Mouse (Mus musculus) splenic B cell, adult 2 months (primary cell): ENCODE measurements around the gene Agfg1.

Experiments used
- DNase-seq: peaks from one replicate; pipeline ENCODE4 v3.0.0-alpha.2; 2011; ENCODE audit warnings: low read depth, low spot score
- H3K27me3 ChIP-seq: 2 replicates; pipeline ENCODE4 v1.6.1; 2012; ENCODE audit warnings: mild to moderate bottlenecking, low read length, moderate library complexity, mixed read lengths; ENCODE audit not compliant: control insufficient read depth, poor library complexity, insufficient read depth, severe bottlenecking
- H3K36me3 ChIP-seq: 2 replicates; pipeline ENCODE4 v1.6.1; 2012; ENCODE audit warnings: mild to moderate bottlenecking, low read length, moderate library complexity, mixed read lengths; ENCODE audit not compliant: control insufficient read depth, poor library complexity, insufficient read depth, severe bottlenecking

The Agfg1 gene

GRCm38 (mm10) chr1:82839296-82839613, at the start of gene Agfg1:
TSS of gene Agfg1 (plus strand) at chr1:82839483.
- no peaks in the 10 kb centered on the region for H3K27me3 ChIP-seq
- peak; percentile 93 for DNase-seq
- no peaks in the 10 kb centered on the region for H3K36me3 ChIP-seq

- no peaks in the 10 kb centered on the region for H3K27me3 ChIP-seq
- DNase-seq: no peak
- H3K36me3 ChIP-seq: no peaks in the 10 kb centered on the region
Observed at GRCm38 (mm10) chr1:82791105-82791504, 48.2 kb upstream of the Agfg1 start.

- H3K36me3 ChIP-seq: no peaks in the 10 kb centered on the region
- DNase-seq: no peak
- H3K27me3 ChIP-seq: no peaks in the 10 kb centered on the region
Observed at GRCm38 (mm10) chr1:82792238-82792637, 47.0 kb upstream of the Agfg1 start.

GRCm38 (mm10) chr1:82793110-82793509, 46.2 kb upstream of the Agfg1 start:
- Histone ChIP-seq H3K27me3 (no peaks in the 10 kb centered on the region), H3K36me3 (no peaks in the 10 kb centered on the region)
- DNase-seq: no peak

- no peaks in the 10 kb centered on the region for H3K36me3 ChIP-seq
- H3K27me3 ChIP-seq: no peaks in the 10 kb centered on the region
- DNase-seq: no peak
Observed at GRCm38 (mm10) chr1:82793986-82794385, 45.3 kb upstream of the Agfg1 start.

- no peaks in the 10 kb centered on the region for H3K27me3 ChIP-seq
- no peaks in the 10 kb centered on the region for H3K36me3 ChIP-seq
- DNase-seq: no peak
Observed at GRCm38 (mm10) chr1:82795211-82795610, 44.1 kb upstream of the Agfg1 start.

GRCm38 (mm10) chr1:82795702-82796443, 43.4 kb upstream of the Agfg1 start:
- DNase-seq: no peak
- Histone ChIP-seq H3K27me3 (no peaks in the 10 kb centered on the region), H3K36me3 (no peaks in the 10 kb centered on the region)

GRCm38 (mm10) chr1:82797088-82797487, 42.2 kb upstream of the Agfg1 start:
- no peaks in the 10 kb centered on the region for H3K36me3 ChIP-seq
- DNase-seq: no peak
- no peaks in the 10 kb centered on the region for H3K27me3 ChIP-seq

- H3K27me3 ChIP-seq: no peaks in the 10 kb centered on the region
- H3K36me3 ChIP-seq: no peaks in the 10 kb centered on the region
- no peak for DNase-seq
Observed at GRCm38 (mm10) chr1:82798304-82798703, 41.0 kb upstream of the Agfg1 start.

- H3K27me3 ChIP-seq: no peaks in the 10 kb centered on the region
- no peak for DNase-seq
- no peaks in the 10 kb centered on the region for H3K36me3 ChIP-seq
Observed at GRCm38 (mm10) chr1:82798922-82799321, 40.4 kb upstream of the Agfg1 start.

- no peak for DNase-seq
- no peaks in the 10 kb centered on the region for H3K36me3 ChIP-seq
Observed at GRCm38 (mm10) chr1:82801105-82801783, 38.0 kb upstream of the Agfg1 start.

GRCm38 (mm10) chr1:82803608-82804007, 35.7 kb upstream of the Agfg1 start:
- peak; percentile 66 for DNase-seq
- Histone ChIP-seq H3K36me3 (no peaks in the 10 kb centered on the region), H3K27me3 (no peaks in the 10 kb centered on the region)

More at GRCm38 (mm10) chr1:82801105-82801783, 38.0 kb upstream of the Agfg1 start:
- no peaks in the 10 kb centered on the region for H3K27me3 ChIP-seq

- Histone ChIP-seq H3K36me3 (no peaks in the 10 kb centered on the region), H3K27me3 (no peaks in the 10 kb centered on the region)
- DNase-seq: no peak
Observed at GRCm38 (mm10) chr1:82804059-82804458, 35.2 kb upstream of the Agfg1 start.

GRCm38 (mm10) chr1:82806391-82806790, 32.9 kb upstream of the Agfg1 start:
- Histone ChIP-seq H3K36me3 (no peaks in the 10 kb centered on the region), H3K27me3 (no peaks in the 10 kb centered on the region)
- DNase-seq: no peak

GRCm38 (mm10) chr1:82807206-82807605, 32.1 kb upstream of the Agfg1 start:
- H3K27me3 ChIP-seq: no peaks in the 10 kb centered on the region
- no peaks in the 10 kb centered on the region for H3K36me3 ChIP-seq
- no peak for DNase-seq
